Comparison of ENCODE assay signal across 9 mouse cellular contexts in genomic region chr13:104089387-104089786, GRCm38 (mm10). TPM values are rescaled to one million over a fixed set of nuclear protein-coding genes. Genes with fewer than 3 reads are reported as not detected.
A peak's percentile ranks its signal among the peaks of the same experiment; 100 is the strongest.
DNase-seq lines count a peak whose midpoint lies in the region; ATAC-seq and TF ChIP-seq lines count a peak whose summit lies in the region.
"Had no signal": no experiment of that assay in that cellular context is flagged by ENCODE, and none has a peak within 500 bp of the region (broad histone marks: within the 10 kb centered on the region; RNA-seq: fewer than 3 reads in every experiment).

No protein-coding gene starts in this region.

- H3K9me3 ChIP-seq in hindbrain, embryonic 10.5 days, result no peaks in the 10 kb centered on the region
- no peaks in the 10 kb centered on the region for H3K9me3 ChIP-seq in hindbrain, embryonic 16.5 days (ENCODE audit: control insufficient read depth, low read length)
- H3K9me3 ChIP-seq in hindbrain, embryonic 15.5 days, result no peaks in the 10 kb centered on the region
- no peaks in the 10 kb centered on the region for H3K9me3 ChIP-seq in liver, embryonic 14.5 days (ENCODE audit: control insufficient read depth, low read length)
- H3K9me3 ChIP-seq in neural tube, embryonic 11.5 days (ENCODE audit: control insufficient read depth, low read length), result no peaks in the 10 kb centered on the region
- H3K9me3 ChIP-seq: limb, embryonic 15.5 days had no signal

- H3K4me1 ChIP-seq in hindbrain, embryonic 10.5 days (replicated peaks), result no peaks in the 10 kb centered on the region
- H3K4me1 ChIP-seq in hindbrain, embryonic 16.5 days (ENCODE audit: control insufficient read depth, insufficient read depth, low read depth, low read length), result no peaks in the 10 kb centered on the region
- H3K4me1 ChIP-seq in hindbrain, embryonic 15.5 days (replicated peaks), result peaks cover 4% of the 10 kb centered on the region; the same call in 1 of the 2 replicates
- no peaks in the 10 kb centered on the region for H3K4me1 ChIP-seq in liver, embryonic 14.5 days (replicated peaks; ENCODE audit: control insufficient read depth in 2 of 2, insufficient read depth in 2 of 2, low read length in 1 of 2)
- H3K4me1 ChIP-seq in neural tube, embryonic 11.5 days (ENCODE audit: control insufficient read depth, insufficient read depth, low read length), result no peaks in the 10 kb centered on the region
- H3K4me1 ChIP-seq: limb, embryonic 15.5 days had no signal

- no peak for TF ChIP-seq EP300 in liver, embryonic 14.5 days (IDR thresholded peaks at IDR 0.05; ENCODE audit: low read depth)

- no peak for ATAC-seq in hindbrain, embryonic 16.5 days
- peak; percentile 67; the same call in 1 of the 2 replicates for ATAC-seq in hindbrain, embryonic 15.5 days (ENCODE audit: low FRiP score, low read depth)
- ATAC-seq in liver, embryonic 14.5 days (ENCODE audit: insufficient read depth), result no peak
- peak; percentile 41; the same call in 1 of the 2 replicates for ATAC-seq in neural tube, embryonic 11.5 days (ENCODE audit: insufficient read depth, low FRiP score, low TSS enrichment)
- ATAC-seq in erythroid progenitor cell, adult 5-6 weeks (replicated peaks; ENCODE audit: low FRiP score, poor library complexity, severe bottlenecking), result no peak

- no peaks in the 10 kb centered on the region for H3K36me3 ChIP-seq in hindbrain, embryonic 10.5 days
- H3K36me3 ChIP-seq in hindbrain, embryonic 16.5 days (ENCODE audit: control insufficient read depth, insufficient read depth, low read length), result no peaks in the 10 kb centered on the region
- H3K36me3 ChIP-seq in hindbrain, embryonic 15.5 days, result peaks cover 3% of the 10 kb centered on the region; the same call in 1 of the 2 replicates
- no peaks in the 10 kb centered on the region for H3K36me3 ChIP-seq in liver, embryonic 14.5 days (replicated peaks; ENCODE audit: control insufficient read depth, insufficient read depth, low read depth)
- no peaks in the 10 kb centered on the region for H3K36me3 ChIP-seq in neural tube, embryonic 11.5 days (ENCODE audit: control insufficient read depth, insufficient read depth, low read length)
- H3K36me3 ChIP-seq: limb, embryonic 15.5 days had no signal

- no peak overlapping the region for H3K4me2 ChIP-seq in hindbrain, embryonic 16.5 days (ENCODE audit: low read length)
- no peak overlapping the region for H3K4me2 ChIP-seq in hindbrain, embryonic 15.5 days
- no peak overlapping the region for H3K4me2 ChIP-seq in liver, embryonic 14.5 days (ENCODE audit: low read depth)
- no peak overlapping the region for H3K4me2 ChIP-seq in neural tube, embryonic 11.5 days (ENCODE audit: low read depth)
- H3K4me2 ChIP-seq: limb, embryonic 15.5 days had no signal

- H3K27ac ChIP-seq in hindbrain, embryonic 10.5 days, result no peak overlapping the region
- H3K27ac ChIP-seq in hindbrain, embryonic 16.5 days (ENCODE audit: low read depth, low read length), result no peak overlapping the region
- H3K27ac ChIP-seq in hindbrain, embryonic 15.5 days (replicated peaks), result no peak overlapping the region
- H3K27ac ChIP-seq in liver, embryonic 14.5 days, result no peak overlapping the region
- H3K27ac ChIP-seq in neural tube, embryonic 11.5 days (ENCODE audit: low read depth, low read length), result no peak overlapping the region
- H3K27ac ChIP-seq: limb, embryonic 15.5 days had no signal

- no peak overlapping the region for H3K4me3 ChIP-seq in hindbrain, embryonic 10.5 days
- H3K4me3 ChIP-seq in hindbrain, embryonic 16.5 days (ENCODE audit: low read length), result no peak overlapping the region
- no peak overlapping the region for H3K4me3 ChIP-seq in hindbrain, embryonic 15.5 days
- H3K4me3 ChIP-seq in liver, embryonic 14.5 days (ENCODE audit: insufficient read depth in 1 of 2, low read depth in 2 of 2, low read length in 2 of 2), result no peak overlapping the region
- no peak overlapping the region for H3K4me3 ChIP-seq in neural tube, embryonic 11.5 days (ENCODE audit: low read depth, low read length)
- H3K4me3 ChIP-seq: limb, embryonic 15.5 days had no signal

- no peaks in the 10 kb centered on the region for H3K27me3 ChIP-seq in hindbrain, embryonic 10.5 days (ENCODE audit: insufficient read depth, poor library complexity, severe bottlenecking)
- no peaks in the 10 kb centered on the region for H3K27me3 ChIP-seq in hindbrain, embryonic 16.5 days (replicated peaks; ENCODE audit: control insufficient read depth, insufficient read depth, low read length)
- H3K27me3 ChIP-seq in hindbrain, embryonic 15.5 days, result no peaks in the 10 kb centered on the region
- H3K27me3 ChIP-seq in liver, embryonic 14.5 days (ENCODE audit: control insufficient read depth, insufficient read depth, low read length), result no peaks in the 10 kb centered on the region
- H3K27me3 ChIP-seq in neural tube, embryonic 11.5 days (ENCODE audit: control insufficient read depth, insufficient read depth, low read length), result no peaks in the 10 kb centered on the region
- H3K27me3 ChIP-seq: limb, embryonic 15.5 days had no signal

- peak; percentile 39 for DNase-seq in hindbrain, embryonic 10.5 days (ENCODE audit: low spot score)
- peak; percentile 10 for DNase-seq in T-cell, adult 2 months (ENCODE audit: low spot score)
- DNase-seq in embryo, embryonic 11 days, result peak; percentile 69
- DNase-seq in liver, embryonic 14.5 days (ENCODE audit: low read depth in 3 of 3, low spot score in 3 of 3), result no peak
- DNase-seq in neural tube, embryonic 11.5 days (ENCODE audit: low spot score), result peak; percentile 57

- H3K9ac ChIP-seq in hindbrain, embryonic 16.5 days (ENCODE audit: low read depth, low read length), result no peak overlapping the region
- no peak overlapping the region for H3K9ac ChIP-seq in hindbrain, embryonic 15.5 days
- no peak overlapping the region for H3K9ac ChIP-seq in liver, embryonic 14.5 days (replicated peaks)
- H3K9ac ChIP-seq in neural tube, embryonic 11.5 days (ENCODE audit: low read length), result no peak overlapping the region
- H3K9ac ChIP-seq: limb, embryonic 15.5 days had no signal

- peak; percentile 80 for TF ChIP-seq CTCF in liver, embryonic 14.5 days (IDR thresholded peaks at IDR 0.05; ENCODE audit: low read depth)

- WGBS in hindbrain, embryonic 10.5 days, result 10% methylated on average over 1 of the region's 1 CpGs
- WGBS in hindbrain, embryonic 16.5 days, result 17% methylated on average over 1 of the region's 1 CpGs
- 19% methylated on average over 1 of the region's 1 CpGs for WGBS in hindbrain, embryonic 15.5 days
- whole genome bisulfite sequencing in liver, embryonic 14.5 days (ENCODE audit: insufficient replicate concordance), result 30% methylated on average over 1 of the region's 1 CpGs
- whole genome bisulfite sequencing in neural tube, embryonic 11.5 days, result 28% methylated on average over 1 of the region's 1 CpGs

RNA-seq across cellular contexts. Expression of gene Nln, which starts 20.0 kb away (rescaled TPM):
- polyA plus RNA-seq in hindbrain, embryonic 10.5 days (2016; fragmentation: Nextera tagmentation; extraction: Ambion mirVana), result 15.8 and 19.3 TPM in 2 replicates
- polyA plus RNA-seq in hindbrain, embryonic 16.5 days (2015; fragmentation: Nextera tagmentation; extraction: Ambion mirVana), result 66.4 and 68.3 TPM in 2 replicates
- 57.3 and 64.6 TPM in 2 replicates for polyA plus RNA-seq in hindbrain, embryonic 15.5 days (2015; fragmentation: Nextera tagmentation; extraction: Ambion mirVana)
- polyA plus RNA-seq in liver, embryonic 14.5 days (2012; rRNA removed), result 5.2 and 5.3 TPM in 2 replicates
- 10.8 and 13.7 TPM in 2 replicates for polyA plus RNA-seq in liver, embryonic 14.5 days (2014; fragmentation: Nextera tagmentation; extraction: Ambion mirVana)
- polyA plus RNA-seq in neural tube, embryonic 11.5 days (2014; fragmentation: Nextera tagmentation; extraction: Ambion mirVana), result 23.2 and 25.2 TPM in 2 replicates
- 5.8 and 11.7 TPM in 2 replicates for total RNA-seq in erythroid progenitor cell, adult 5-6 weeks (2015; ENCODE audit: low replicate concordance)
- 3.5 and 4.4 TPM in 2 replicates for total RNA-seq in erythroid progenitor cell, adult 5-6 weeks (2017; ENCODE audit: low replicate concordance)

RNA-seq across cellular contexts. Expression of gene Sgtb, which starts 20.2 kb away (rescaled TPM):
- 12.4 and 22.1 TPM in 2 replicates for polyA plus RNA-seq in hindbrain, embryonic 10.5 days (2016; fragmentation: Nextera tagmentation; extraction: Ambion mirVana)
- polyA plus RNA-seq in hindbrain, embryonic 16.5 days (2015; fragmentation: Nextera tagmentation; extraction: Ambion mirVana), result 32.5 and 34.0 TPM in 2 replicates
- 31.6 and 32.7 TPM in 2 replicates for polyA plus RNA-seq in hindbrain, embryonic 15.5 days (2015; fragmentation: Nextera tagmentation; extraction: Ambion mirVana)
- polyA plus RNA-seq in liver, embryonic 14.5 days (2012; rRNA removed), result 0.21 and 0.26 TPM in 2 replicates
- 0.58 TPM in 2 replicates for polyA plus RNA-seq in liver, embryonic 14.5 days (2014; fragmentation: Nextera tagmentation; extraction: Ambion mirVana)
- polyA plus RNA-seq in neural tube, embryonic 11.5 days (2014; fragmentation: Nextera tagmentation; extraction: Ambion mirVana), result 25.2 and 29.8 TPM in 2 replicates
- not detected in 2 replicates for total RNA-seq in erythroid progenitor cell, adult 5-6 weeks (2015; ENCODE audit: low replicate concordance)
- total RNA-seq in erythroid progenitor cell, adult 5-6 weeks (2017; ENCODE audit: low replicate concordance), result not detected in 2 replicates

Comparison
In these comparisons a context has a peak if more than half of its experiments do, and no peak if none do; other contexts are left out.
1. ATAC-seq: peak in hindbrain, embryonic 15.5 days (single experiment) and neural tube, embryonic 11.5 days (single experiment); none in hindbrain, embryonic 16.5 days (single experiment), liver, embryonic 14.5 days (single experiment) and erythroid progenitor cell, adult 5-6 weeks (single experiment).
2. DNase-seq: peak in hindbrain, embryonic 10.5 days (single experiment), T-cell, adult 2 months (single experiment), embryo, embryonic 11 days (single experiment) and neural tube, embryonic 11.5 days (single experiment); none in liver, embryonic 14.5 days (0 of 3).